Mouse (Mus musculus): ENCODE results near the gene Atp1b4. TPM values are rescaled to one million over a fixed set of nuclear protein-coding genes. Genes with fewer than 3 reads are reported as not detected.
A peak's percentile ranks its signal among the peaks of the same experiment; 100 is the strongest.

Gene Atp1b4
- total RNA-seq (2014; rRNA removed) (0.15 TPM in 1 of 2 replicates, not detected in the other), polyA plus RNA-seq (2015; fragmentation: Nextera tagmentation; extraction: Ambion mirVana) (not detected in 2 replicates)

DNA sequence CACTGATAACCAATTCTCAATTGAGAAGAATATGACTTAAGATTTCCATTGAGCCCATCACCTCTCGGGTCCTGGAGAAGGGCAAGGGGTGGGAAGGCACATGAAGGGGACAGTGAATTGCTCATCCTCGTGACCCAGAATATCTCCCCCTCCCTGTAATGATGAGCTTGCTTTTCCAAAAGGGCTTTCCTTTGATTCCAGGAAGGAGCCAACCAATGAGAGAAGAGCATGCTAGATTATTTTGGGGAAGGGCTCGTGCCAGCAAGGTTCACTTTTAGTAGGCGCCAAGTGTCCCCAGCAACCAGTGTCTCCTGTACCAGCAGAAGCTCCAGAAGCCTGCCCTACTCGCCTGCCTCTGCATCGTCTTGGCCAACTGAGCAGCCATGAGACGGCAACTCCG, at the start of gene Atp1b4:
Atp1b4 (plus strand) TSS at position 301 of the 400 bp plus-strand sequence.
- no peak for ATAC-seq
- DNase-seq: no peak
- H3K27me3 ChIP-seq (ENCODE audit: insufficient read depth, low read length): no peaks in the 10 kb centered on the region
- WGBS: 92% methylated on average over 8 of the region's 8 CpGs
- H3K9ac ChIP-seq: no peak within 1 kb of the TSS
- H3K4me1 ChIP-seq (ENCODE audit: insufficient read depth): no peaks in the 10 kb centered on the region
- H3K27ac ChIP-seq (ENCODE audit: low read depth, low read length): no peak within 1 kb of the TSS
- no peak for TF ChIP-seq CTCF (IDR thresholded peaks at IDR 0.05; ENCODE audit: low read depth)
- no peaks in the 10 kb centered on the region for H3K9me3 ChIP-seq (ENCODE audit: low read length)
- H3K36me3 ChIP-seq (ENCODE audit: insufficient read depth): no peaks in the 10 kb centered on the region
- no peak within 1 kb of the TSS for H3K4me3 ChIP-seq (ENCODE audit: low read depth, low read length)
- H3K4me2 ChIP-seq (ENCODE audit: low read depth): no peak within 1 kb of the TSS

DNA sequence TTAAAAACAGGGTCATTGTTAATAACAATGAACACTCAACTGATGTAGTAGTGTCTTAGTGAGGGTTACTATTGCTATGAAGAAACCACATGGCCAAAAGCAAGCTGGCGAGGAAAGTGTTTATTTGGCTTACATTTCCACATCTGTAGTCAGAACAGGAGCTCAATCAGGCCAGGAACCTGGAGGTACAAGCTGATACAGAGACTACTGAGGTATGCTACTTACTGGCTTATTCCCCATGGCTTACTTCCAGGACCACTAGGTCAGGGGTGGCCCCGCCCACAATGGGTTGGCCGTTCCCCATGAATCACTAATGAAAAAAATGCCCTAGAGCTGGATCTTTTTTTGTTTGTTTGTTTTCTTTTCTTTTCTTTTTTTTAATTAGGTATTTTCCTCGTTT, 7.4 kb upstream of the Atp1b4 start:
- no peak for ATAC-seq
- 54% methylated on average over 4 of the region's 4 CpGs for WGBS
- Histone ChIP-seq H3K27ac (ENCODE audit: low read depth, low read length) (no peak overlapping the region), H3K9ac (no peak overlapping the region), H3K4me3 (ENCODE audit: low read depth, low read length) (no peak overlapping the region), H3K27me3 (ENCODE audit: insufficient read depth, low read length) (no peaks in the 10 kb centered on the region), H3K4me1 (ENCODE audit: insufficient read depth) (no peaks in the 10 kb centered on the region), H3K4me2 (ENCODE audit: low read depth) (no peak overlapping the region), H3K9me3 (ENCODE audit: low read length) (no peaks in the 10 kb centered on the region), H3K36me3 (ENCODE audit: insufficient read depth) (no peaks in the 10 kb centered on the region)
- TF ChIP-seq CTCF (IDR thresholded peaks at IDR 0.05; ENCODE audit: low read depth): no peak
- no peak for DNase-seq

DNA sequence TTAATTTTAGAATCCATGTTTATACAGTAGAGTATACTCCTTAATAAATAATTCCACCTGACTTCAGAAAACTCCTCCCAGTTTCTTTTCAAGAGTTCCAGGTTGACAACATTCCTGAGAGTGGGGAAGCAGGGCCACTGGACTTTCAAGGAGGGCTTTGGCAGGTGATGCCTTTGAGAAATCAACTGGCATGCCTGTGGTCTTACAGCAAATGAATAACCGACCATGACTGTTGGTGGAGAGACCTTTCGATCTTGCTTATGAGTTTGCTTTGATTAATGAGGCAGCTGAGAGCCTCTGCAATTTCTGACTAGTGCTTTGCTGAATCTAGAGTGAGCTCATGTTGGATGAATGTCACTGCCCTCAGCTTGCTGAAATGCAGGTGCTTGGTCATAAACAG, 4.9 kb upstream of the Atp1b4 start:
- Histone ChIP-seq H3K27ac (ENCODE audit: low read depth, low read length) (no peak overlapping the region), H3K4me3 (ENCODE audit: low read depth, low read length) (no peak overlapping the region), H3K27me3 (ENCODE audit: insufficient read depth, low read length) (no peaks in the 10 kb centered on the region), H3K9me3 (ENCODE audit: low read length) (no peaks in the 10 kb centered on the region), H3K4me1 (ENCODE audit: insufficient read depth) (no peaks in the 10 kb centered on the region), H3K9ac (no peak overlapping the region), H3K36me3 (ENCODE audit: insufficient read depth) (no peaks in the 10 kb centered on the region), H3K4me2 (ENCODE audit: low read depth) (no peak overlapping the region)
- no peak for TF ChIP-seq CTCF (IDR thresholded peaks at IDR 0.05; ENCODE audit: low read depth)
- ATAC-seq (no peak), DNase-seq (no peak)
- 93% methylated on average over 2 of the region's 2 CpGs for WGBS

DNA sequence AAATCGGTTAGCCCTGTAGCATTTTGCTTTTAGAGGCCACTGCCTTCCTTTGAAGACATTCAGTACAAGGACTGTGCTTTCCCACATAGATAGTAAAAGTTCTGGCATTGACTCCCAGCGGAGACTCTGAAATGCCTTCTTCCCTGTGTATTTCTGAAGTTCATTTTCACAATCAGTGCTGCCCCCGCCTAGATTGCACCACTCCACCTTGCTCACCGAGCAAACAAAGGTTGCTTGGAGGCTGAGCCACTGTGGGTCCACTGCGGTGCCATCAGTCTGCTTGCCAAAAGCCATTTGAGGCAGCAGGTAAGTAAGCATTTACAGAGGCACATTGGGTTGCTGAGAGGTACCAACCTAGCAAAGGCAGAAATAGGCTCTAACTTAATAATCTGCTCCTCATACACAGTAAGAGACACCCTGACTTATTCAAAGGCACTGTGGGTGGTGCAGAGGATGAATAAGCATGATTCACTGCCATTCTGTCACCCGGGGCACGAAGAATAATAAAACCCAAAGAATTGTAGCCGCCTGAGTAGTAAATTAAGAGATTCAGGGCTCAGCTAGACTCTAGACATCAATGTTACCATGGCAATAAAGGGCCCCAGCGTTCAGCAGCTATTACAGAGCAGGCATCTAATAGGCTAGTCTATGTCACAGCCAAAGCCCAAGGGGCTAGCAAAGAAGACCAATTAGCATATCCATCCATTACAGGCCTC, 2.9 kb upstream of the Atp1b4 start:
- H3K9ac ChIP-seq: no peak overlapping the region
- H3K27me3 ChIP-seq (ENCODE audit: insufficient read depth, low read length): no peaks in the 10 kb centered on the region
- no peaks in the 10 kb centered on the region for H3K36me3 ChIP-seq (ENCODE audit: insufficient read depth)
- peak; percentile 94 for ATAC-seq
- no peak overlapping the region for H3K27ac ChIP-seq (ENCODE audit: low read depth, low read length)
- DNase-seq: peak; percentile 20
- no peaks in the 10 kb centered on the region for H3K4me1 ChIP-seq (ENCODE audit: insufficient read depth)
- H3K9me3 ChIP-seq (ENCODE audit: low read length): no peaks in the 10 kb centered on the region
- TF ChIP-seq CTCF (IDR thresholded peaks at IDR 0.05; ENCODE audit: low read depth): no peak
- no peak overlapping the region for H3K4me3 ChIP-seq (ENCODE audit: low read depth, low read length)
- no peak overlapping the region for H3K4me2 ChIP-seq (ENCODE audit: low read depth)
- WGBS: 39% methylated on average over 9 of the region's 9 CpGs

DNA sequence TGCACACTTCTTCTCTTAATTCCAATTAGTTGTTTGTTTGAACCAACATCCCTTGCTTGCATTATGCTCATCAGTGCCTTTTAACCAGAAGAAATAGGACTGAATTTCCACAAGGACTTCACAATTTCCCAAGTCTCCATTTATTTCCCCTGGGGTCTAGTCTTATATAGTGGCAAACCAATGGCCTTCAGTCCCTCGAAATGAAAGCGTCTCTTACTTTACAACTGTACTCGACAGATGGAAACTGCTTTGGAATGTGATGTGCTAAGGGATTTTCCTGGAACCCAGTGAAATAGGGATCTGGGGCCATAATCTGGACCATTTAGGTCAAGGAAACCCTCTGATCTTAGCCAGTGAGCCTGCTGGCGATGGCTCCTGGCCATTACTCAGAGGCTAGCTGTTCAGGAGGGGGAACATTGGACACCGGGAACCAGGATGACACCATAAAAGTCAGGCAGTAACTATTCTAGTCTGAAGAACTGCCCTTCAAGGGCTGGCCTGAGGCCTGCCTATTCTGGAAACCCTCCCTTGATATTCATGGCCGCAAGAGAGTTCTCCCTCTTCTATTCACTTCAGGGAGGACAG, 2.3 kb upstream of the Atp1b4 start:
- Histone ChIP-seq H3K9me3 (ENCODE audit: low read length) (no peaks in the 10 kb centered on the region), H3K4me2 (ENCODE audit: low read depth) (no peak overlapping the region), H3K27me3 (ENCODE audit: insufficient read depth, low read length) (no peaks in the 10 kb centered on the region), H3K4me1 (ENCODE audit: insufficient read depth) (no peaks in the 10 kb centered on the region), H3K4me3 (ENCODE audit: low read depth, low read length) (no peak overlapping the region), H3K36me3 (ENCODE audit: insufficient read depth) (no peaks in the 10 kb centered on the region), H3K9ac (no peak overlapping the region), H3K27ac (ENCODE audit: low read depth, low read length) (no peak overlapping the region)
- DNase-seq: no peak
- TF ChIP-seq CTCF (IDR thresholded peaks at IDR 0.05; ENCODE audit: low read depth): no peak
- WGBS: 37% methylated on average over 6 of the region's 6 CpGs
- peak; percentile 26; the same call in 1 of the 2 replicates for ATAC-seq

DNA sequence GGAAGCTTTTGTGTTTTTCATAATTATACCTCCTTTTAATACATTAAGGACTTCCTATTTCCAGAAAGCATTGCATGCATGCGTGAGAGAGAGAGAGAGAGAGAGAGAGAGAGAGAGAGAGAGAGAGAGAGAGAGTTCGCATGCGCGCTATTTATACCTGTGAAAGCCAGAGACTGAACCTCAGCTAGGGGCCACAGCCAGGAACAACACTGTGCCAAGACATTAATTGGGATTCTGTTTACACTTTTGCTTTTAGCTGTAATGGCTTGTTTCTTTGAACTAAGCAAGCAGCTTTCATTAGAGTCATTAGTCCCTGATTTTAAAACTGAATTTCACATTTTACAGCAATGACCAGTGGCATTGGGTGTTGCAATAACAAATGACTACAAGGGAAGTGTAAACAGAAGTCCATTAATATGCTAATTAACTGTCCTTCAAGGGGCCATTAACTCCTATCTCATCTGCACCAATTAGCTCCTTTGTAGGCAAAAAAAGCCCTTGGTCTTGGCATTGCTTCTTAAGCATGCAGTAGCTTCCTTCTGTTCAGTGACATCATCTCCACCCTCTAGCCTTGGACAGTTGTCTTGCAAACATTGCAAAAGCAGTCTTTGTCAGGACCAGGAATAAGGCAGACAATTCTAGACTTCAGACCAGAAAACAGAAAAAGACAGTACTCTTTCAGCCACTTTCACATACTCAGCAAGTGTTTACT, 14.9 kb downstream of the Atp1b4 start:
- TF ChIP-seq CTCF (IDR thresholded peaks at IDR 0.05; ENCODE audit: low read depth): no peak
- Histone ChIP-seq H3K4me3 (ENCODE audit: low read depth, low read length) (no peak overlapping the region), H3K36me3 (ENCODE audit: insufficient read depth) (no peaks in the 10 kb centered on the region), H3K9ac (no peak overlapping the region), H3K27ac (ENCODE audit: low read depth, low read length) (no peak overlapping the region), H3K4me2 (ENCODE audit: low read depth) (no peak overlapping the region), H3K27me3 (ENCODE audit: insufficient read depth, low read length) (no peaks in the 10 kb centered on the region), H3K9me3 (ENCODE audit: low read length) (no peaks in the 10 kb centered on the region), H3K4me1 (ENCODE audit: insufficient read depth) (no peaks in the 10 kb centered on the region)
- WGBS: 46% methylated on average over 4 of the region's 4 CpGs
- DNase-seq: no peak
- ATAC-seq: no peak
